Mouse (Mus musculus) heart, embryonic 11.5 days (tissue): ENCODE results near the gene Sptlc3. TPM values are rescaled to one million over a fixed set of nuclear protein-coding genes. Genes with fewer than 3 reads are reported as not detected.

Experiments
- ATAC-seq: fragments of 200-750 bp; cut with Nextera tagmentation; replicated peaks from 2 replicates; pipeline ENCODE4 v1.8.0; 2017; ENCODE audit warnings: moderate library complexity; ENCODE audit not compliant: insufficient number of reproducible peaks, low FRiP score, low TSS enrichment
- H3K27ac ChIP-seq: fragments of 300-500 bp; sonication (generic); 2 replicates; pipeline ENCODE4 v1.5.1; 2014; ENCODE audit warnings: mild to moderate bottlenecking, low read depth, low read length
- H3K27me3 ChIP-seq: fragments of 300-500 bp; sonication (generic); 2 replicates; pipeline ENCODE4 v1.6.1; 2014; ENCODE audit warnings: mild to moderate bottlenecking, low read length, mixed read lengths; ENCODE audit not compliant: control insufficient read depth, insufficient read depth
- H3K36me3 ChIP-seq: fragments of 300-500 bp; sonication (generic); 2 replicates; pipeline ENCODE4 v1.6.1; 2014; ENCODE audit warnings: mild to moderate bottlenecking, low read length, moderate library complexity, mixed read lengths; ENCODE audit not compliant: control insufficient read depth, insufficient read depth
- H3K4me1 ChIP-seq: fragments of 300-500 bp; sonication (generic); 2 replicates; pipeline ENCODE4 v1.6.1; 2014; ENCODE audit warnings: low read length; ENCODE audit not compliant: control insufficient read depth, insufficient read depth
- H3K4me2 ChIP-seq: fragments of 300-500 bp; sonication (generic); 2 replicates; pipeline ENCODE4 v1.6.1; 2014; ENCODE audit warnings: mild to moderate bottlenecking, moderate library complexity
- H3K4me3 ChIP-seq: fragments of 300-500 bp; sonication (generic); 2 replicates; pipeline ENCODE4 v1.5.1; 2014; ENCODE audit warnings: low read depth, low read length
- H3K9ac ChIP-seq: fragments of 300-500 bp; sonication (generic); 2 replicates; pipeline ENCODE4 v1.6.1; 2014; ENCODE audit warnings: mild to moderate bottlenecking, low read depth, low read length, moderate library complexity
- H3K9me3 ChIP-seq: fragments of 300-500 bp; sonication (generic); replicated peaks from 2 replicates; pipeline ENCODE4 v1.6.1; 2016; ENCODE audit warnings: low read length; ENCODE audit not compliant: control insufficient read depth
- WGBS: fragments of 180-500 bp; shearing (Covaris S2); extraction: QIAGEN DNeasy Blood & Tissue Kit; methylation state at CpG from one replicate; pipeline ENCODE4 v1.1.7; 2014; ENCODE audit not compliant: insufficient replicate concordance; 5-methylcytosine and 5-hydroxymethylcytosine counted together
- polyA plus RNA-seq: library from polyadenylated mRNA; unstranded; fragments of >200 nt; fragmentation: Nextera tagmentation; extraction: Ambion mirVana; gene quantifications from 2 replicates; pipeline ENCODE4 v1.2.1, GENCODE M21; 2014

Sptlc3 gene
- polyA plus RNA-seq, 1 experiment from 2014 or later = not detected

- no peaks in the 10 kb centered on the region for H3K36me3 ChIP-seq
- H3K27me3 ChIP-seq = no peaks in the 10 kb centered on the region
- no peaks in the 10 kb centered on the region for H3K4me1 ChIP-seq
- no peak overlapping the region for H3K4me2 ChIP-seq
- no peak overlapping the region for H3K9ac ChIP-seq
- ATAC-seq = no peak
- no peak overlapping the region for H3K4me3 ChIP-seq
- WGBS = 76% methylated on average over 4 of the region's 4 CpGs
- no peak overlapping the region for H3K27ac ChIP-seq
- H3K9me3 ChIP-seq = no peaks in the 10 kb centered on the region
Observed at GRCm38 (mm10) chr2:139656750-139657149, 163.0 kb downstream of the Sptlc3 start.

DNA sequence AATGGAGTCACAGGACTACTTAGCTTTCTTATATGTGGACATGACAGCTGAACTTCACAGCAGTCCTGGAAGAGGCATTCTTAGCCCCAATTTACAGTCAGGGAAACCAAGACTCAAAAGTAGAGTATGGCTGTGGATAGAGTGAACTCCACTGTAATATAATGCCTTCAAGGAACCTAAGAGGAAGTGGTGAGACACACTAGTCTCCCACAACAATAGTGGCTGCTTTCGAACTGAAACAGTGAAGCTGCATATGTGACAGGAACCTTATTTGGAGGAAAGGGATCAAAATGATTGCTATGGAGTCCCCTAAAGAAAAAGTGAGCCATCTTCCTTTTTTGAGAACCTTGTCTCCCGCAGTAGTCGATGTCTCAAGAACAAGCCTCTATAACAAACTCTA is 178.1 kb downstream of the Sptlc3 start:
- H3K36me3 ChIP-seq = no peaks in the 10 kb centered on the region
- peaks cover 5% of the 10 kb centered on the region; the same call in 1 of the 2 replicates for H3K4me1 ChIP-seq
- H3K4me3 ChIP-seq = no peak overlapping the region
- H3K4me2 ChIP-seq = no peak overlapping the region
- 87% methylated on average over 3 of the region's 3 CpGs for WGBS
- H3K9me3 ChIP-seq = no peaks in the 10 kb centered on the region
- H3K9ac ChIP-seq = no peak overlapping the region
- H3K27me3 ChIP-seq = peaks cover 10% of the 10 kb centered on the region; the same call in 1 of the 2 replicates
- no peak for ATAC-seq
- H3K27ac ChIP-seq = no peak overlapping the region

- no peaks in the 10 kb centered on the region for H3K9me3 ChIP-seq
- H3K4me1 ChIP-seq = peaks cover 5% of the 10 kb centered on the region; the same call in 1 of the 2 replicates
- H3K27ac ChIP-seq = no peak overlapping the region
- H3K36me3 ChIP-seq = no peaks in the 10 kb centered on the region
- 60% methylated on average over 2 of the region's 2 CpGs for WGBS
- no peak overlapping the region for H3K4me2 ChIP-seq
- H3K27me3 ChIP-seq = peaks cover 10% of the 10 kb centered on the region; the same call in 1 of the 2 replicates
- H3K4me3 ChIP-seq = no peak overlapping the region
- no peak for ATAC-seq
- no peak overlapping the region for H3K9ac ChIP-seq
Observed at GRCm38 (mm10) chr2:139672371-139672770, 178.7 kb downstream of the Sptlc3 start.

DNA sequence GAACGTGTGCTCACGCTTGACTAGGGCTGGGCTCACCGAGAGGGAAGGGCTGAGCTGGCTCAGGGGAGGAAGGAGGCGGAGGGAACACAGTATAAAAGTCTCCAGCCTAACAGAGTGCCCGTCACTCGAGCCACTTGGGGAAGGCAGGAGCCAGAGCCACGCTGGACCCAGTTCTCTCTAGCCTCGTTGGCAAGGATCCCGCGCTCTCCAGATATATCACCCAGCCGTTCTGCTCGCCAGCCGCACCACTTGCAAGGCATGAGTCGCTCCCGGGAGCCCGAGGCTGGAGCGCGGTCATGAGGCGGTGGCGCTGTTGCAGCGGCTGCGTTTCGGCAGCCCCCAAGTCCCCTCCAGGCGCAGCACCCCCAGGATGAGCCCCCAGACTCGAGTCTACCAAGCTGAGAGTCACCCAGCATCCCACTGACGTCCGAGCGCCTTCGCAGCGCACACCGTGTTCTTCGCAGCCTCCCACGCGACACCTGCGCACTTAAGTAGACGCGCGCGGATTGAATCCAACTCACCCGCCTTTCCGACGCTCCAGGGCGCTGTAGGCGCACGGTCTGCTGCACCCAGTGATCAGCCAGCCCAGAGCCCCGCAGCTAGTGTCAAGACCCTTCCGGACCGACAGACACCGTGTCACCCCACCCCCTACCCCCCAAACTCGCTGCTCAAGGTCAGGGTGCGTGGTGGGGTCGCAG is 183.5 kb downstream of the Sptlc3 start:
- no peaks in the 10 kb centered on the region for H3K9me3 ChIP-seq
- H3K27me3 ChIP-seq = peaks cover 19% of the 10 kb centered on the region
- H3K36me3 ChIP-seq = no peaks in the 10 kb centered on the region
- under 1% methylated on average over 52 of the region's 52 CpGs for WGBS
- peak overlapping the region; percentile 100 for H3K4me2 ChIP-seq
- H3K4me3 ChIP-seq = peak overlapping the region; percentile 74
- peak; percentile 55 for ATAC-seq
- peak overlapping the region; percentile 77 for H3K9ac ChIP-seq
- H3K27ac ChIP-seq = no peak overlapping the region
- peaks cover 5% of the 10 kb centered on the region; the same call in 1 of the 2 replicates for H3K4me1 ChIP-seq

DNA sequence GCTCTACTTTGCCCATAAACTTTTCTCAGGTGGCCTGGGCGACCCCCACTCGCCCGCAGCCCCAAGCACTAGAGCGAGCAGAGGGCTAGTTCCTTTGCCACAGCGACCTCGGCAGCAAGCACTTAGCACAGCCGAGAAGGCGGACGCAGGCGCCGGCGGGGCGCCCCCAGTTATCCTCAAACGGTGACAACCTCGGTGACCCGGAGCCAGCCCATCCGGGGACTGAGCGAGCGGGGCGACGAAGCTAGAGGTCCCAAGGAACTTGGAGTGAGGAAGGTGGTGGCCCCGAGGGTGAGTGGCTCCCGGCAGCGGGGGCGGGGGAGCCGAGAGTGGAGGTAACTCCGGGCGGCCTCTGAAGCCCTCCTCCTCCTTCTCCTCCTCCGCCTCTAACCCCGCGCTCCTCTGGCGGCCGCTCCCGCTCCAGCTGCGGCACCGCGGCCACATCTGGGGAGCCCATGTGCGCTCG is 184.1 kb downstream of the Sptlc3 start, which contains the start of gene Ism1:
TSS of gene Ism1 (plus strand) at position 370 of the 466 bp plus-strand sequence.
- Histone ChIP-seq H3K4me1 (peaks cover 5% of the 10 kb centered on the region; the same call in 1 of the 2 replicates), H3K27ac (peak within 1 kb of the TSS; percentile 6; the same call in 1 of the 2 replicates), H3K9me3 (no peaks in the 10 kb centered on the region), H3K9ac (peak within 1 kb of the TSS; percentile 77), H3K27me3 (peaks cover 19% of the 10 kb centered on the region), H3K4me2 (peak within 1 kb of the TSS; percentile 100), H3K36me3 (no peaks in the 10 kb centered on the region), H3K4me3 (peak within 1 kb of the TSS; percentile 74)
- under 1% methylated on average over 21 of the region's 39 CpGs for WGBS
- ATAC-seq = peak; percentile 66

- Histone ChIP-seq H3K9me3 (no peaks in the 10 kb centered on the region), H3K4me2 (peak overlapping the region; percentile 100), H3K36me3 (no peaks in the 10 kb centered on the region), H3K27me3 (peaks cover 19% of the 10 kb centered on the region), H3K4me3 (peak overlapping the region; percentile 74), H3K9ac (peak overlapping the region; percentile 77), H3K27ac (peak overlapping the region; percentile 6; the same call in 1 of the 2 replicates), H3K4me1 (peaks cover 5% of the 10 kb centered on the region; the same call in 1 of the 2 replicates)
- peak; percentile 75 for ATAC-seq
- WGBS = under 1% methylated on average over 63 of the region's 84 CpGs
Observed at GRCm38 (mm10) chr2:139678275-139679140, 184.8 kb downstream of the Sptlc3 start.

DNA sequence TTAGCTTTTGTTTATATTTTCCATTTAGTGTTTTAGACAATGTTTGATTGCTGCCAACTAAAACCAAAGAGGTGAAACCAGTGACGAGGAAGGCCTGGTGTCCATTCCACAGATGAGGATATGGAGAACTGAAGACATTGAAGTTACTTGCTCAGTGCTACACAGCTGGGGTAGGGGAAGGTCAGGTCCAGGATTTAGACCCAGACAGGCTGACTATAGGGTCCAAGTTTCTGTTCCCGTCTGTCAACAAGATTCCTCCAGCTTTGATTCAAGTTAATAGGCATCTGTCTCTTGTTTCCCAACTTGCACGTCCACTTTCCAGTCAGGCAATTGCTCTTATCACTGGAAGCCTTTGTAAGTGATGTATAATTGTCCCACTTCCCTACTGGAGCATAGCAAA is 188.8 kb downstream of the Sptlc3 start:
- no peak overlapping the region for H3K27ac ChIP-seq
- no peak overlapping the region for H3K9ac ChIP-seq
- H3K27me3 ChIP-seq = peaks cover 9% of the 10 kb centered on the region
- WGBS = 54% methylated on average over 3 of the region's 3 CpGs
- H3K4me2 ChIP-seq = no peak overlapping the region
- H3K4me3 ChIP-seq = no peak overlapping the region
- ATAC-seq = no peak
- no peaks in the 10 kb centered on the region for H3K36me3 ChIP-seq
- no peaks in the 10 kb centered on the region for H3K9me3 ChIP-seq
- H3K4me1 ChIP-seq = no peaks in the 10 kb centered on the region
